Mouse (Mus musculus) kidney, embryonic 16.5 days (tissue): ENCODE measurements around the gene Bloc1s6. TPM values are rescaled to one million over a fixed set of nuclear protein-coding genes. Genes with fewer than 3 reads are reported as not detected.

Source experiments
- ATAC-seq: fragments of 200-750 bp; cut with Nextera tagmentation; 2 replicates; pipeline ENCODE4 v1.8.0; 2017; ENCODE audit warnings: moderate TSS enrichment; ENCODE audit not compliant: low FRiP score, low TSS enrichment
- H3K27ac ChIP-seq: fragments of 300-500 bp; sonication (generic); 2 replicates; pipeline ENCODE4 v1.5.1; 2014; ENCODE audit warnings: low read length
- H3K27me3 ChIP-seq: fragments of 300-500 bp; sonication (generic); 2 replicates; pipeline ENCODE4 v1.6.1; 2014; ENCODE audit warnings: low read length, control low read depth, mixed read lengths; ENCODE audit not compliant: insufficient read depth
- H3K36me3 ChIP-seq: fragments of 300-500 bp; sonication (generic); 2 replicates; pipeline ENCODE4 v1.6.1; 2014; ENCODE audit warnings: low read length, control low read depth, mixed read lengths; ENCODE audit not compliant: insufficient read depth
- H3K4me1 ChIP-seq: fragments of 300-500 bp; sonication (generic); 2 replicates; pipeline ENCODE4 v1.6.1; 2014; ENCODE audit warnings: low read length, control low read depth, mixed read lengths; ENCODE audit not compliant: insufficient read depth
- H3K4me2 ChIP-seq: fragments of 300-500 bp; sonication (generic); replicated peaks from 2 replicates; pipeline ENCODE4 v1.6.1; 2014; ENCODE audit warnings: low read depth, low read length
- H3K4me3 ChIP-seq: fragments of 300-500 bp; sonication (generic); 2 replicates; pipeline ENCODE4 v1.5.1; 2014; ENCODE audit warnings: mild to moderate bottlenecking, low read length
- H3K9ac ChIP-seq: fragments of 300-500 bp; sonication (generic); replicated peaks from 2 replicates; pipeline ENCODE4 v1.6.1; 2014; ENCODE audit warnings: low read length
- H3K9me3 ChIP-seq: fragments of 300-500 bp; sonication (generic); 2 replicates; pipeline ENCODE4 v1.6.1; 2016; ENCODE audit warnings: low read length, control low read depth
- WGBS: fragments of 180-500 bp; shearing (Covaris S2); extraction: QIAGEN DNeasy Blood & Tissue Kit; methylation state at CpG from one replicate; pipeline ENCODE4 v1.1.7; 2014; 5-methylcytosine and 5-hydroxymethylcytosine counted together
- polyA plus RNA-seq: library from polyadenylated mRNA; unstranded; fragments of >200 nt; fragmentation: Nextera tagmentation; extraction: Ambion mirVana; gene quantifications from 2 replicates; pipeline ENCODE4 v1.2.1, GENCODE M21; 2015

Bloc1s6 gene
- polyA plus RNA-seq, 1 experiment from 2014 or later: 59.4 TPM

DNA sequence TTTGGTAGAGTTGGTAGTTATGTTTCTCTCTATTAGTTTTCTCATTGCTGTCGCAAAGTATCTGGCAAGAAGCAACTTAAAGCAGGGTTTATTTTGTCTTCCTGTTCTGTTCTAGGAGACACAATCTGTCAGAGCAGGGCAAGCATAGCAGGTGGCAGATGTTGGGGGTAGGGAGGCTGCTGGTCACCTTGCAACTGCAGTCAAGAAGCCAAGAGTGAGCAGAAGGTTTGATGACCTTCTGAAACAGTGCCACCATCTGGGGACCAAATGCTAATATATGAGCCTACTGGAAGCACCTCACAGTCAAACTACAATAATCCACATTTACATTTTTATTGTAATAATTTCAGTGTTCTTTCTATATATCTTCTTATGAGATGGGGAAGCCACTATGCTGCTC is 21.5 kb downstream of the Bloc1s6 start:
- H3K27ac ChIP-seq: no peak overlapping the region
- no peak overlapping the region for H3K4me3 ChIP-seq
- ATAC-seq: no peak
- H3K9ac ChIP-seq: no peak overlapping the region
- WGBS: 84% methylated on average over 1 of the region's 1 CpGs
- no peaks in the 10 kb centered on the region for H3K36me3 ChIP-seq
- no peak overlapping the region for H3K4me2 ChIP-seq
- no peaks in the 10 kb centered on the region; the same call in 1 of the 2 replicates for H3K4me1 ChIP-seq
- H3K27me3 ChIP-seq: peaks cover 16% of the 10 kb centered on the region
- no peaks in the 10 kb centered on the region for H3K9me3 ChIP-seq

DNA sequence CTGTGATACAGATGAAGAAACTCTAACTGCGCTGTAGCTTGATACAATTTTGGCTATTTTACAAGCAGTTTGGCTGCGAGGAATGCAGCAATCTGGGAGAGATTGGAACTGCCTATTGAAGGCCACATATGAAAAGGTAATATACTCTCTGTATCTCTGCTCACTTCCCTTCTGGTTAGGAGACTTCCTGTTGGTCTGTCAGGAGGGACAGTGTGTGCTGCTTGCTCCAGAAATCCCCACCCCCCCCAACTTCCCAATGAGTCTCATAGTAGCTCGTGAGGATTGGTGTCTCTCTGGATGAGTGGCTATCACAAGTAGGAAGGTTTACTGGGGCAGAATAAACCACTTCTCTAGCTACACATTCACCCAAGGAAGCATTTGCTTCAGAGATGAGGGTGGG is 24.7 kb downstream of the Bloc1s6 start:
- Histone ChIP-seq H3K4me1 (no peaks in the 10 kb centered on the region; the same call in 1 of the 2 replicates), H3K9me3 (no peaks in the 10 kb centered on the region), H3K36me3 (no peaks in the 10 kb centered on the region), H3K4me3 (no peak overlapping the region), H3K4me2 (no peak overlapping the region), H3K27ac (no peak overlapping the region), H3K9ac (no peak overlapping the region), H3K27me3 (peaks cover 20% of the 10 kb centered on the region)
- ATAC-seq: peak; percentile 39; the same call in 1 of the 2 replicates
- WGBS: 56% methylated on average over 3 of the region's 3 CpGs

DNA sequence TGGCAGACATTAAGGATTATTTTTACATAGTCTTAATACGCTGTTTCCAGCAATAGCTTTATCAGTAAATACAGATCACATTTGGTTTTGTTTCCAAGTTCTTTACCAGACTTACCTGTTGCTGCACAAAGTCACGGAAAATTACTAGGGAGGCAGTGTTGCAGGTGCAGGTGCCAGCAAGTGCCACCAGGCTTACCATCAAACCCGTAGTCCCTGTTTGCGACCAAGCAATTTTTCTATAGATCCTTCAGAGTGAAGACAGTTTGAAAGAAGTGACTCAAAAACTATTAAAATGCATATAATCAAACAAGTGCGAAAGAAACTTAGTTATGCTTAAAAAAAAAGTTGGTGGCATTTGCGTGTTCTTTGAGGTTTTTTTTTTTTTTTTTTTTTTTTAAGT is 26.2 kb downstream of the Bloc1s6 start:
- Histone ChIP-seq H3K9me3 (no peaks in the 10 kb centered on the region), H3K27me3 (peaks cover 20% of the 10 kb centered on the region), H3K9ac (peak overlapping the region; percentile 71; the same call in 1 of the 2 replicates), H3K4me2 (peak overlapping the region; percentile 92), H3K4me3 (peak overlapping the region; percentile 59; the same call in 1 of the 2 replicates), H3K27ac (no peak overlapping the region), H3K4me1 (no peaks in the 10 kb centered on the region; the same call in 1 of the 2 replicates), H3K36me3 (no peaks in the 10 kb centered on the region)
- ATAC-seq: no peak
- 54% methylated on average over 6 of the region's 6 CpGs for WGBS

DNA sequence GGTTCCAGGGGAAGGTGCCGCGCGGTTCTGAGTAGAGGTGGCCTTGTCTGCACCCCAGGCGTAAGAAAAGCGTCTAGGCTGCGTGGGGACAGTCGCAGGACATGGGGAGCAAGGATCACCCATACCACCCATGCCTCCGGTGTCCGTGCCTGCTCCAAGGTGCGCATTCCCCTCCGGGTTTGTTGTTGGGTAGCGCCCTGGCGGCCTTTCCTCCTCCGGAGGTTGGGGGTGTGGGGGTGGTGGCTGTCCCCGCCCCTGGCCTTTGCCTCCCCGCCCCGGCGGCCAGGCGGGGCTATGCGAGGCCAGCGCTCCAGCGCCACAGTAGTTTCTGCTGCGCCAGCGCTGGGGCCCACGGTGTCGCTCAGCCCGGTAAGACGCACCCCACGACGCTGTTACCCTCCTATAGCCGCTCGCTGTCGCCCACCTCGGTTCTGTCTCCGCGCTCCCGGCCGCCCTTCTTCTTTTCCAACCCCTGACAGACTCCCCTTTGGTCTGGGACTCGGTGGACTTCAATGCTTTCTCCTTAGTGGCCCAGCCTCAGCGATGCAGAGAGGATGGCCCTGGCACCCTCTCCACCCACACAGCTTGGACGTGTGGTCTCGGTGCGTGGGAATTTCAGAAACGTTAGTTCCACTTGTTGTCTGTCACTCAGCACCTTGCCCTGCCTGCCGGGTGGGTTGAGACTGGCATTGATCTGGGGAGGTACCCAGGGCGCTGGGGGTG is 26.9 kb downstream of the Bloc1s6 start, which contains the start of gene Sqor:
Gene Sqor (plus strand): TSS at position 167 of the 723 bp plus-strand sequence.
- H3K4me1 ChIP-seq: no peaks in the 10 kb centered on the region; the same call in 1 of the 2 replicates
- H3K4me3 ChIP-seq: peak within 1 kb of the TSS; percentile 59
- H3K36me3 ChIP-seq: no peaks in the 10 kb centered on the region
- under 1% methylated on average over 46 of the region's 46 CpGs for whole genome bisulfite sequencing
- peaks cover 20% of the 10 kb centered on the region for H3K27me3 ChIP-seq
- H3K9ac ChIP-seq: peak within 1 kb of the TSS; percentile 71
- H3K4me2 ChIP-seq: peak within 1 kb of the TSS; percentile 92
- ATAC-seq: peak; percentile 94
- H3K9me3 ChIP-seq: no peaks in the 10 kb centered on the region
- H3K27ac ChIP-seq: no peak within 1 kb of the TSS

DNA sequence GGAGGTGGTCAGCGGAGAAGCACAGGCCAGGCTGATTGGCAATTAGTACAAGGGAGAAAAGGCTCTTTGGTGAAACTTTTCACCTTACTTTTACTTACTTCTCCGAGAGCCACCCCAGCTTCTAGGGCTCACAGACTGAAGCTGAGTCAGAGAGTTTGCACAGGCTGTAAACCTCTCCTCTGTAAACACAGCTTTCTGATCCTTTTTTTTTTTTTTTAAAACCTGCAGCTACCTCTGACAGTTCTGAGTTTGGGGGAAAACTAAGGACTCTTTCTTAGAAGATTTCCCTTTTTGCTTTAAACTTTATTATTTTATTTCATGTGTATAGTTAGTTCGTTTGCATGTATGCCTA is 27.5 kb downstream of the Bloc1s6 start:
- Histone ChIP-seq H3K27me3 (peaks cover 20% of the 10 kb centered on the region), H3K4me1 (no peaks in the 10 kb centered on the region; the same call in 1 of the 2 replicates), H3K27ac (no peak overlapping the region), H3K4me2 (peak overlapping the region; percentile 92), H3K9me3 (no peaks in the 10 kb centered on the region), H3K36me3 (no peaks in the 10 kb centered on the region), H3K9ac (peak overlapping the region; percentile 71), H3K4me3 (peak overlapping the region; percentile 59)
- WGBS: 29% methylated on average over 3 of the region's 3 CpGs
- ATAC-seq: no peak

DNA sequence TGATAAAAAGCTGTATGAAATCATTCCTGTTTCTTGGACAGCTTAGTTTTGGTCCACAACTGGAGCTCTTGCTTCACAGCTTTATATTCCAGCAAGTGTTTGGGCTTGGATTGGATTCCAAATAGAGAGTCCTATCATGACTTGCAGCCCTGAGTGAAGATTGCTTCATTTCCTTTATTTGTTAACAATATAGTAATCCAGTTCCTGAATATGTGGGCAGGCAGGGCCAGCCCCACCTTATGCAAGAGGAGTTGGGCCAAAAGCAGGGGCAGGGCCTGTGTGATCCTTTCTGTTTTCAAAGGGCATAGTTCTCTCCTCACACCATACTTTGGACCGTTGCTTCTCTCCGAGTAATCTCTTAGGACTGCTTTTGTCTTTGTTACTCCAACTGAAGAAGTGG is 32.7 kb downstream of the Bloc1s6 start:
- 75% methylated on average over 2 of the region's 2 CpGs for WGBS
- Histone ChIP-seq H3K27me3 (peaks cover 5% of the 10 kb centered on the region; the same call in 1 of the 2 replicates), H3K9me3 (no peaks in the 10 kb centered on the region), H3K36me3 (no peaks in the 10 kb centered on the region), H3K4me3 (no peak overlapping the region), H3K4me1 (no peaks in the 10 kb centered on the region), H3K4me2 (no peak overlapping the region), H3K9ac (no peak overlapping the region), H3K27ac (no peak overlapping the region)
- ATAC-seq: no peak

DNA sequence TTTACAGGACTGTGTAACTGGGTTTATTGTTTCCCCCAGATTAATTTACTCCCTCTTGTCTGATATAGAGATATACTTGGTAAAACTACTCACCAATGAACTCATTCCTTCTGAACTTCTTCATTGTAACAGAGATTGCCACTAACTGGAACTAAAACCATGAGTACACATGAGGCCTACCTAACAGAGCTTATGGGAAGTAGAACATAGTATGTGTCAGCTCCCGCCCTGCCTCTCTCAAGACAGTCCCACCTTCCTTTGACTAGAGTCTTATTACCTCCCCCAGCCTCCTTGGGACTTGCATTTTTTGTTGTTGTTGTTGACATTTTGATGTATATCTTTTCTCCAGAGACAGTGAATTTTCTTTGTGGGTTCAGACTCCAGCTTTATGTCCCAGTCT is 34.6 kb downstream of the Bloc1s6 start:
- no peak overlapping the region for H3K4me3 ChIP-seq
- WGBS: 88% methylated on average over 1 of the region's 1 CpGs

DNA sequence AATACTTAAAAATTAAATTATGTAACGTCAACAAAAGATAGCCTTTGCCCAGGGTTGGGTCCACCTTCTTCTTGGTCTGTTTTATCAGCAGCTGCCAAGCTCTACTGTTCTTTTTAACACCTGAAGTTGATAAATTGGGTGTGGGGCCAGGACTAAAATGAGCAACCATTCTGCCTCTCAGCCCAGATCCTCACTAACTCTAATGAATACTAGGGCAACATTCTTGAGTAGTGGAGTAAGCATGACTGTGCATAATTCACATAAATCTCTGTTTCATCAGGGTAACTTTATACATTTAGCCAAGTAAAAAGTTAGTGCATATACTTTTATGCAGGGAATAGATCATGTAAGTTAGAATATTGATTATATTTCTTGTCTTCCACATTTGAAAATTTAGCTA is 37.2 kb downstream of the Bloc1s6 start:
- no peak overlapping the region for H3K4me2 ChIP-seq
- H3K4me1 ChIP-seq: no peaks in the 10 kb centered on the region
- H3K9ac ChIP-seq: no peak overlapping the region
- H3K27ac ChIP-seq: no peak overlapping the region
- 85% methylated on average over 1 of the region's 1 CpGs for WGBS
- H3K4me3 ChIP-seq: no peak overlapping the region
- H3K9me3 ChIP-seq: no peaks in the 10 kb centered on the region
- no peaks in the 10 kb centered on the region for H3K27me3 ChIP-seq
- ATAC-seq: no peak
- no peaks in the 10 kb centered on the region for H3K36me3 ChIP-seq

More for the DNA sequence above, 34.6 kb downstream of the Bloc1s6 start:
- Histone ChIP-seq H3K27me3 (no peaks in the 10 kb centered on the region), H3K9me3 (no peaks in the 10 kb centered on the region), H3K27ac (no peak overlapping the region), H3K36me3 (no peaks in the 10 kb centered on the region), H3K9ac (no peak overlapping the region), H3K4me2 (no peak overlapping the region), H3K4me1 (no peaks in the 10 kb centered on the region)
- no peak for ATAC-seq

DNA sequence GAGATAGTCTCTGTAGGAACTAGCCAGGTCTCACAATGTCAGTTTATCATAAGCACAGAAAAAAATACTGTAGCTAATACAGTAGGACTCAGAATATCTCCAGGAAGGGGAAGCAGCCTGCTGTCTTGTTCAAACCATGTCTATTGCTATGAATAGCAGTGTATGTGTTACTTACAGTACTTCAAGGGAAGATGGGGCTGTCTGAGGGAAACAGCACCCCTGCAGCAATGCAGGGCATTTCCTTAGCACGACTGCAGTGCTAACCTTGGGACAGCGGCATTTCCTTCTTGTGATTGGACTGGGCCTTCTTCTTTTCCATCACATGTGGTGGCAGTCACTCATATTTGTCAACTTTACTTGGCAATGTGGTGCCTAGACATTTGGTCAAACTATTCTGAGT is 38.5 kb downstream of the Bloc1s6 start:
- H3K36me3 ChIP-seq: no peaks in the 10 kb centered on the region
- H3K27me3 ChIP-seq: no peaks in the 10 kb centered on the region
- H3K27ac ChIP-seq: no peak overlapping the region
- no peak overlapping the region for H3K4me3 ChIP-seq
- H3K4me1 ChIP-seq: no peaks in the 10 kb centered on the region
- H3K4me2 ChIP-seq: no peak overlapping the region
- H3K9ac ChIP-seq: no peak overlapping the region
- 71% methylated on average over 2 of the region's 2 CpGs for WGBS
- ATAC-seq: no peak
- no peaks in the 10 kb centered on the region for H3K9me3 ChIP-seq

DNA sequence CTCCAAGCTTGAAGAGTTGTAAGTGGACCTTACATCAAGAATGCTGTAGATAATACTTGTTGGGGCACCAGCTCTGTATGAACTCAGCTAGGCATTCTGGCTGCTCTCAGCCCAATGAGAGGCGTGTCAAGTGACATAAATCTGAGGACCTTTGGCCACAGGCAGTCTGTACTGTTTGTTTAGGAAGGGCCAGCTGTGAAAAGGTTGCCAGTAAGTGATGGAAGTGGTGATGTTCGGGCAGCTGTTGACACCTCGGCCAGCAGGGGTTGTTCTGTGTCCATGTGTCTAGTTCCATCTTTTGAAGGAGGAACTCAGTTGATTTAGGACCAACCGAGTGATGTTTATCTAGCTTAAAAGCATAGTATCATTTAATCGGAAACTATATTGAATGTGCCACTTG is 41.7 kb downstream of the Bloc1s6 start:
- Histone ChIP-seq H3K27me3 (no peaks in the 10 kb centered on the region), H3K27ac (no peak overlapping the region), H3K9me3 (no peaks in the 10 kb centered on the region), H3K4me2 (no peak overlapping the region), H3K4me1 (no peaks in the 10 kb centered on the region), H3K36me3 (no peaks in the 10 kb centered on the region), H3K4me3 (no peak overlapping the region), H3K9ac (no peak overlapping the region)
- ATAC-seq: no peak; the same call in 1 of the 2 replicates
- WGBS: 16% methylated on average over 5 of the region's 5 CpGs
